Mouse (Mus musculus) layer of hippocampus, postnatal 14 days (tissue): ENCODE measurements at regions not wholly inside any gene's neighbourhood (a gene's known extent, or its start where the extent isn't known, plus 50 kb on each side); places are given as distances from the start of the nearest gene placed in this dataset.

ENCODE experiments used
- DNase-seq, 2 experiments: peaks; one replicate each; pipeline ENCODE4 v3.0.0; 2021 to 2022; ENCODE audit warnings: low spot score in 2 of 2, mixed read lengths in 1 of 2

- no peak for DNase-seq
Measured at GRCm38 (mm10) chr8:25392766-25393166, 568.6 kb upstream of the Adam5 start.

- DNase-seq, result no peak
Measured at GRCm38 (mm10) chr8:25389947-25390346, 565.8 kb upstream of the Adam5 start.

GRCm38 (mm10) chr8:25389371-25389855 is 565.2 kb upstream of the Adam5 start:
- DNase-seq, result peak; percentile 37 to 71

- no peak for DNase-seq
Measured at GRCm38 (mm10) chr8:25388811-25389210, 564.6 kb upstream of the Adam5 start.

- DNase-seq, result no peak
Measured at GRCm38 (mm10) chr8:25385186-25385585, 561.0 kb upstream of the Adam5 start.

- no peak for DNase-seq
Measured at GRCm38 (mm10) chr8:25384591-25384990, 560.4 kb upstream of the Adam5 start.

GRCm38 (mm10) chr8:25373276-25373675 is 549.1 kb upstream of the Adam5 start:
- DNase-seq, result no peak

- DNase-seq, result no peak
Measured at GRCm38 (mm10) chr8:25370947-25371346, 546.8 kb upstream of the Adam5 start.

- no peak for DNase-seq
Measured at GRCm38 (mm10) chr8:25369331-25369730, 545.2 kb upstream of the Adam5 start.

- peak in 1 of 2 experiments; percentile 66 for DNase-seq
Measured at GRCm38 (mm10) chr8:25368561-25369091, 544.5 kb upstream of the Adam5 start.

- no peak for DNase-seq
Measured at GRCm38 (mm10) chr8:25367806-25368549, 543.8 kb upstream of the Adam5 start.

- no peak for DNase-seq
Measured at GRCm38 (mm10) chr8:25366181-25366580, 542.0 kb upstream of the Adam5 start.

GRCm38 (mm10) chr8:25362656-25363055 is 538.5 kb upstream of the Adam5 start:
- no peak for DNase-seq

- no peak for DNase-seq
Measured at GRCm38 (mm10) chr8:25362146-25362545, 538.0 kb upstream of the Adam5 start.

- DNase-seq, result no peak
Measured at GRCm38 (mm10) chr8:25361420-25361819, 537.3 kb upstream of the Adam5 start.

- peak; percentile 70 to 92 for DNase-seq
Measured at GRCm38 (mm10) chr8:25358539-25359165, 534.5 kb upstream of the Adam5 start.

GRCm38 (mm10) chr8:25353822-25354770 is 529.9 kb upstream of the Adam5 start:
- DNase-seq, result peak in 1 of 2 experiments; percentile 32

GRCm38 (mm10) chr8:25353405-25353804 is 529.2 kb upstream of the Adam5 start:
- DNase-seq, result no peak

GRCm38 (mm10) chr8:25348003-25348683 is 524.0 kb upstream of the Adam5 start:
- DNase-seq, result no peak

- DNase-seq, result no peak
Measured at GRCm38 (mm10) chr8:25343160-25343602, 519.0 kb upstream of the Adam5 start.

- DNase-seq, result no peak
Measured at GRCm38 (mm10) chr8:25342501-25342900, 518.3 kb upstream of the Adam5 start.
